ENCODE assay signal across 14 mouse cellular contexts in genomic region chrX:61391627-61392026, GRCm38 (mm10).
DNase-seq lines count a peak whose midpoint lies in the region; ATAC-seq lines count a peak whose summit lies in the region.
"Had no signal": no experiment of that assay in that cellular context is flagged by ENCODE, and none has a peak within 500 bp of the region (broad histone marks: within the 10 kb centered on the region; RNA-seq: fewer than 3 reads in every experiment).

No protein-coding gene starts in this region.

- DNase-seq in cerebellum, postnatal 4 days (ENCODE audit: low spot score in 2 of 2) = no peak
- DNase-seq in cerebellum, adult 11-12 months = peak; percentile 8
- peak; percentile 16 for DNase-seq in cerebellum, adult 8-10 months
- peak; percentile 27 for DNase-seq in cerebellum, adult 9-11 months
- DNase-seq in lung, postnatal 25 days (ENCODE audit: low spot score) = no peak
- no peak for DNase-seq in frontal cortex, adult 2 months (ENCODE audit: extremely low spot score in 1 of 2, low spot score in 1 of 2)
- no peak for DNase-seq in left cerebral cortex, postnatal 14 days (ENCODE audit: low spot score in 2 of 2)
- DNase-seq: adrenal gland, adult 2 months; adrenal gland, postnatal 10 days; adrenal gland, postnatal 25 days; embryo, embryonic 11 days had no signal

- intact Hi-C loops in left cerebral cortex, postnatal 14 days (cut with DNase I) = no loop called here

- ATAC-seq in cerebellum, adult (ENCODE audit: insufficient number of reproducible peaks, low FRiP score, low TSS enrichment) = peak; percentile 52
- ATAC-seq: forebrain, embryonic 14.5 days; forebrain, embryonic 16.5 days had no signal

Comparison
In these comparisons a context has a peak if more than half of its experiments do, and no peak if none do; other contexts are left out.
1. DNase-seq: peak in cerebellum, adult 11-12 months (single experiment), cerebellum, adult 8-10 months (single experiment) and cerebellum, adult 9-11 months (single experiment); none in cerebellum, postnatal 4 days (0 of 2), lung, postnatal 25 days (single experiment), frontal cortex, adult 2 months (0 of 2) and left cerebral cortex, postnatal 14 days (0 of 2).